Mouse (Mus musculus): Measurements from ENCODE around the gene Snd1.

The Snd1 gene

GRCm38 (mm10) chr6:28848891-28849290 lies 374.0 kb downstream of the Snd1 start:
- no peak for DNase-seq

DNA sequence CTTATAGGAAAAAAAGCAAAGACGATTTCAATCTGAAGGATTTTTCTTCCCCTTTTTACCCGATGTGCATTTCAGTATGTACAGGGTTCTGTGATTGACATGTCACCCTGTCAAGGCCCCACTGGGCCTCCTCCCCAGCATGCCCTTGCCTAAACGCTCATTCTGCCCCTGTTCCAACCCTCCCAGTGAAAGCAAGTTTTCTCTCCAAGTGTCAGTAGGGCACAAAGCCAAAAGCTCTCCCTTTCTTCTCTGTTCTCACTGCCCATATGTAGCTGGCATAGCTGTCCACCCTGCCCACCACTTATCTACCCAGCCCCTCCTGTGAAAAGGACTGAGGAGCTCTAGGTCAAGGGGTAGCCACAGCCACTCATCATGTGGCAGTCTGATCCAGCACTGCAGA lies 374.4 kb downstream of the Snd1 start:
- DNase-seq, result no peak

DNA sequence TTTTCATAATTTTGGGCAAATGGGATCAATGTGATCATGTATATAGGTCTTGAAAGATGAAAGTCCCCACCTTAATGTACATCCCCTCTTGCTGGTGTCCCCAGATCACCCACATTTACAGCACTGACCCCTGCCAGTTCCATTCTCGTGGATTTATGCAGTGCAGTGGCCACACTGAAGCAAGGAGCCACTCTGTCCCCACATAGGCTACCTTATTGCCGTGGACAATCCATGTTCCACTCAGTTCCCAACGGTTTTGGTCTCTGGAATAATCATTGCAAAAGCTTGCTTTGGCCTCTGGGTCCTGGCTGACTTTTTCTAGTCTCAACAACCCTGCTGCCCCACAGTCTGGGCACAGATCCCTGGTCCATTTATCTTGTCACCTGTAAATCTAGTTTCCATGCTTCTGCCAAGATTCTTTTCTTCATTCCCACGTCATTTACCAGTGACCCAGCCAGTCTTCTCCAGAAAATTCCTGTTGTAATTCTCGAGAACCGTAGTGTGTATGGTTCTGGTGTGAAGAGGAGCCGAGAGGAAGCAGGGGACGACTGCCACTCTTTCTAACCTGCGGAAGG lies 375.5 kb downstream of the Snd1 start:
- no peak for DNase-seq

- DNase-seq, result no peak
These were observed 377.4 kb downstream of the Snd1 start for GRCm38 (mm10) chr6:28852342-28852741.

DNA sequence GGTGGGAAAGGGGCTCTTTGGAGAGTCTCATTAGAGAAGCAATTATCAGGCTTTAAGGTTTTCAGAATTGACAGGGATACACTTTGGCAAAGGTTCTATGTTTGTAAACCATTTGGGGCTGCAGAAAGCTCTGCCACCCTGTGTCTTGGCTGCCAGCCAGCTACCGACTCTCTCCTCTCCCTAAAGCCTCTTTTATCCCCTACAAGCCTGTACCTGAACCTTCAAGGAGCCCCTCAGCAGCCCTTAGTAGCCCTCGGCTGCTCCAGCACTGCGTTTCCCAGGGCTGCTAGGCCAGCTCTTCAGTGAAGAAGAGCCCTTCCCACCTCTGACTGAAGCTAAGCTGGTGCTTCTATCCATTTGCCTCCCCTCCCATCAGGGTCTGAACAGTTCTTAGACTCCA lies 378.2 kb downstream of the Snd1 start:
- peak; percentile 45 for DNase-seq

DNA sequence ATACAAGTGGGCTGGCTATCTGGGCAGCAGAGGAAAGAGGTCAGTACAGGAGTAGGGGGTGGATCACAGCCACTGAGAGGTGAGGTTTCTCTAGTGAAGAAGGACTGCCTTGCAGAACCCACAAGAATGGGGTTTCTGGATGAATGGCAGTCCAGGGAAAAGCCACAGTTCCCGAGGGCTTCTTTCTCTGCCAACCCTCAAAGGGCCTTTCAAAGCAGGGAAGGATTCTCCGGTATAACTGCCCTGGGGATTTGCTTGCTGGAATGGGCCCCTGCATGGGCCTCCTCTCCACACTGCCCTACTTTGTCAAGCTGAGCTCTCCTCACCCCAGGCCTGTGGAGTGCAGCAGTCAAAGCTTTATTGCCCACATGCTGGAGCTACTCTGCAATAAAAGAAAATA lies 378.7 kb downstream of the Snd1 start:
- peak; percentile 48 for DNase-seq

GRCm38 (mm10) chr6:28854598-28854997 lies 379.7 kb downstream of the Snd1 start:
- no peak for DNase-seq

DNA sequence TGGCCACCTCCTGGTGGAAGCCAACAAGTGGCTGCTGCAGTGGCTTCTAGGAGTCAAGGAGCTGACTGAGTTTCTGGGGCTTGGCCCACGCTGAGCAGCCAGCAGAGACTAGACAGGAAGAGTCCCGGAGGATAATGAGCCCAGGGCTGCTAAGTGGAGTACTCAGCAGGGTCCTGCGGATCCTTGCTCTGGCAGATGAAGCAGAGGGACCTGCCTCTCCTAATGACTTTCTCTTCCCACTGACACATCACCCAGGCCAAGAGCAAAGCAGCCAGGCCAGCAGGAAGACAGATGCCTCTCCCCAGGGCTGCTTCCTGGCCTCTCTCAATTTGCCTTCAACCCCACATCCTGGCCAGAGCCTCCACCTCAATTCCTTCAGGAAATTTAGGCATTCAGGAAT lies 380.5 kb downstream of the Snd1 start:
- no peak for DNase-seq

GRCm38 (mm10) chr6:28856789-28857188 lies 381.9 kb downstream of the Snd1 start:
- DNase-seq, result no peak

GRCm38 (mm10) chr6:28857198-28858180 lies 382.6 kb downstream of the Snd1 start:
- no peak for DNase-seq

- DNase-seq, result no peak
These were observed 384.2 kb downstream of the Snd1 start for GRCm38 (mm10) chr6:28859094-28859493.

- no peak for DNase-seq
These were observed 385.5 kb downstream of the Snd1 start for GRCm38 (mm10) chr6:28860450-28860849.

DNA sequence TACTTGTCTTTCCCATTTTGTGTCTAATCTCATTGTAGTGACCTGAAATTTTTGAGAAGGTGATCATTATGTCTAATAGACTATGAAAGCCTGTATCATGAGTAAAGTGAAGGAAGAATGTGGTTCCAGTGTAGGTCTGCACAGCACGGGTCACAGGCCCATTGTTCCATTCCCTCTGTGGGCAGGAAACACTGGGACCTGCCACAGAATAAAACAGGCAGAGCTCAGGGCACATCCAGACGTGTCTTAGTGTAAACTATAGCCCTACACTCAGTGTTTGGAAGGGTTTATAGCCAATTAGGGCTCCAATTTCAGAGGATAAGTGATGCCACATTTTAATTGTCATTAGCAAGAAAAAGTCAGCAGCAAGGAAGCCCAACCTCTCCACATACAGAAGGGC lies 386.0 kb downstream of the Snd1 start:
- DNase-seq, result no peak

- DNase-seq, result peak; percentile 75
These were observed 387.4 kb downstream of the Snd1 start for GRCm38 (mm10) chr6:28862304-28862703.

- peak; percentile 69 for DNase-seq
These were observed 389.7 kb downstream of the Snd1 start for GRCm38 (mm10) chr6:28864684-28865083.

DNA sequence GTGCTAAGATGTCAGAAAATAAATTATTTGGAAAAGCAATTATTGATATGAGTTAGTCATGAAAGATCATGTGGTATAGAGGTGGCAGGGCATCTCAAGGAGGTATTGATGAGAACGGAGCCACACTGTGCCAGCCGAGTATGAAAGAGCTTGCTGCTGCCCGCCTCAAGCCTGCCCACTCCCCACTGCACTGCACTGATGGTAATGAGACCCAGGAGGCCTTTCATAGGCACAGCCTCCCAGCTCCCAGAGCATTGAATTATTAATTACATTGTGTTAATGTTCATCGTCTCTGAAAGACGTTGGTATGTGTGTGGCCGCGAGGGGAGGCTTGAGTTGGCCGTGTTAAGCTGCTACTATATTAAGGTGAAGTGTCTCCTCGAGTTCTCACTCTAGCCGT lies 390.2 kb downstream of the Snd1 start:
- peak; percentile 72 for DNase-seq

GRCm38 (mm10) chr6:28866206-28866605 lies 391.3 kb downstream of the Snd1 start:
- no peak for DNase-seq

GRCm38 (mm10) chr6:28867516-28868251 lies 392.7 kb downstream of the Snd1 start:
- DNase-seq, result no peak

DNA sequence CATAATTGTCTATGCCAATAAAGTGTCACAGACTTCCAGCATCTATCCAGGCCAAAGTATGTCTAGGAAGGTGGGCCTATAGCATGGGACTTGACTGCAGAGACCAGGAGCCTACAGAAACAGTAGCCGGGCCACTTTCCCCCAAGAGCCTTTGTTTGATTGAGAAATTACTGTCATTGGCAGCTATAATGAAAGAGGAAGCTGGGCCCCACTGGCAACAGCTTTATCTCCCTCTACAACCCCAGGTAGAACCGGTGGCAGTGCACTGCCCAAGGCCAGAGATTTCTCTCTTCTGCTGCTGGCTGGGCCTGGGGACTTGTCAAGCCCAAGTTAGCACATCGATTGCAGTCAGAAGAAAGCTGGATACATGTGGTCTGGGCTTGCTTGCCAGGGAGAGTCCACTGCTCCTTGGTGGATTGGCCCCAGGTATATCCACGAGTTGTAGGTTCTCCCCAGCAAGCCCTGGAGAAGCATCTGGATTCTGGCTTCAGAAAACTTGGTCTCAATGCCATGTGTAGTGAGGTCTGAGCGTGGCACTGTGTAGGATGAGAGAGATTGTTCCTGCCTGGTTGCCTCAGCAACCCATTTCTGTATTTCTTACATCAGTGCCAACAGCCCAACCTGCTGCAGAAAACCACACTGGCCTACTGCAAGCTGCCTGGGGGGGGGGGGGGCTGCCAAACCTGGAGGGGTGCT lies 396.9 kb downstream of the Snd1 start:
- no peak for DNase-seq

- DNase-seq, result no peak
These were observed 397.5 kb downstream of the Snd1 start for GRCm38 (mm10) chr6:28872421-28872795.

DNA sequence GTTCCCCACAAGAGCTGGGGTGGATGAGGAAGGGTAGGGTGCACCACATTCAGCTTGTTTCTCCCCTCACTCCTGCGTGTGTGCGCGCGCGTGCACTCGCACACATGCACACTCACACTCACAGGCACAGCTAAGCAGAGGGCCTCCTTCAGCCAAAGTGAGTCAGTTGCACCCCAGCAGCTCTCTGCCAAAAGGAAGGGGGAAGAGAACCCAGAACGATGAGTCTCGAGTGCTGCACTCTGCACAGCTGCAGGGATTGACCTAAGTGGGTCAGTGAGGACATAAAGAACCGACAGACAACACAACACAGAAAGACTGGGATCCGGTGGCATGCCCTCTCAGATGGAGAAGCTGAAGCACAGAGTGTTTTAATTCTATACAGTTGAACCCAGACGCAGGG lies 399.1 kb downstream of the Snd1 start:
- DNase-seq, result peak; percentile 54

DNA sequence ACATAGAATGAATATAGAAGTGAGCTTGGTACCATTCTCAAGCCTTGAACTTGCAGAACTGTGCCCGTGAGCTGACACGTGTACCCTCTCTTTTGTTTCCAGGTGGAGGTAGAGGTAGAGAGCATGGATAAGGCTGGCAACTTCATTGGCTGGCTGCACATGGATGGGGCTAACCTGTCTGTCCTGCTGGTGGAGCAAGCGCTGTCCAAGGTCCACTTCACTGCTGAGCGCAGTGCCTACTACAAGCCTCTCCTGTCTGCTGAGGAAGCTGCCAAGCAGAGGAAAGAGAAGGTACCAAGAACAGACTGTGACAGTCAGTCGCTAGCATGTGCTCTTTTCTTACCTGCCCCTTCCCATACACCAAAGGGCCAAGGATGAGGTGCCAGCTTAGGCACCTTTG lies 399.8 kb downstream of the Snd1 start:
- DNase-seq, result no peak

DNA sequence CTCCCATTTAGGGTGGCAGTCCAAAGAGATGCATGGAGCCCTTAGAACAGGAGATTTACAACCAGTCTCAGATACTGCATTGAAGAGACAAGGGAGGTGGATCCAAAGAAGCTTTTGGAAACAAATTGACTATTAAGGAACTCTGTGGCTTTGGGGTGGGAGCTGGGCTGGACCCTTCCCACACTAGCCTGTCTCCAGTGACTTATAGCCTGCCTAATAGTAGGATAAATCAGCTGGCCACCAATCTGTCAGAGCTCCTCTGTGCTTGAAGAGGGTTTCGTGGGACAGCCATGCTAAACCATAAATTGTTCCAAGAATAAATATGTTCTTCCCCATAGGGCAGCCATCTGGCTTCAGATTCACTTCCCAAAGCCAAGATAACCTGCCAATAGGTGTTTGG lies 400.4 kb downstream of the Snd1 start:
- DNase-seq, result no peak
